ENCODE assay signal across 9 mouse cellular contexts in genomic region chr12:4592025-4592424, GRCm38 (mm10). TPM values are rescaled to one million over a fixed set of nuclear protein-coding genes. Genes with fewer than 3 reads are reported as not detected.
DNase-seq lines count a peak whose midpoint lies in the region; ATAC-seq lines count a peak whose summit lies in the region.
"Had no signal": no experiment of that assay in that cellular context is flagged by ENCODE, and none has a peak within 500 bp of the region (broad histone marks: within the 10 kb centered on the region; RNA-seq: fewer than 3 reads in every experiment).

No protein-coding gene starts in this region.

- H3K4me3 ChIP-seq in heart, embryonic 13.5 days: peak overlapping the region; percentile 92
- peak overlapping the region; percentile 81; the same call in 1 of the 2 replicates for H3K4me3 ChIP-seq in forebrain, embryonic 13.5 days
- H3K4me3 ChIP-seq in macrophage (ENCODE audit: inconsistent target): peak overlapping the region; percentile 59; the same call in 1 of the 2 replicates

- H3K27ac ChIP-seq in heart, embryonic 13.5 days (replicated peaks): no peak overlapping the region
- H3K27ac ChIP-seq in forebrain, embryonic 13.5 days: no peak overlapping the region
- 0 out of 2 replicates have a peak overlapping the region, but pooled peaks have one; percentile 55 for H3K27ac ChIP-seq in macrophage

- H3K9ac ChIP-seq in heart, embryonic 13.5 days: peak overlapping the region; percentile 96
- H3K9ac ChIP-seq in forebrain, embryonic 13.5 days: no peak overlapping the region

- no peak for DNase-seq in heart, adult 18-20 months
- DNase-seq in Muller cell, postnatal 12 days (ENCODE audit: inconsistent ontology term): no peak
- DNase-seq in ovary, postnatal 10 days (ENCODE audit: low spot score): no peak
- no peak for DNase-seq in left cerebral cortex, adult 9 months (ENCODE audit: low spot score in 2 of 2)

- peak overlapping the region; percentile 78 for H3K4me2 ChIP-seq in heart, embryonic 13.5 days
- H3K4me2 ChIP-seq in forebrain, embryonic 13.5 days: peak overlapping the region; percentile 84

- peaks cover 20% of the 10 kb centered on the region for H3K4me1 ChIP-seq in heart, embryonic 13.5 days
- H3K4me1 ChIP-seq in forebrain, embryonic 13.5 days: peaks cover 10% of the 10 kb centered on the region; the same call in 1 of the 2 replicates

- H3K9me3 ChIP-seq in heart, embryonic 13.5 days: no peaks in the 10 kb centered on the region
- H3K9me3 ChIP-seq in forebrain, embryonic 13.5 days (replicated peaks): no peaks in the 10 kb centered on the region

- no peaks in the 10 kb centered on the region for H3K36me3 ChIP-seq in heart, embryonic 13.5 days
- H3K36me3 ChIP-seq in forebrain, embryonic 13.5 days (ENCODE audit: poor library complexity, severe bottlenecking): no peaks in the 10 kb centered on the region
- no peaks in the 10 kb centered on the region for H3K36me3 ChIP-seq in macrophage (ENCODE audit: inconsistent target)

- WGBS in heart, embryonic 13.5 days: 61% methylated on average over 6 of the region's 6 CpGs
- WGBS in forebrain, embryonic 13.5 days: 78% methylated on average over 6 of the region's 6 CpGs
- 25% methylated on average over 6 of the region's 6 CpGs for WGBS in macrophage (ENCODE audit: missing documents)

- no peak for ATAC-seq in heart, embryonic 13.5 days (ENCODE audit: extremely low read depth, insufficient number of reproducible peaks, low FRiP score, low TSS enrichment)
- ATAC-seq in CD4-positive, CD25-positive, alpha-beta regulatory T cell, adult 4 months: peak; percentile 7
- no peak for ATAC-seq in forebrain, embryonic 13.5 days

- H3K27me3 ChIP-seq in heart, embryonic 13.5 days (replicated peaks): no peaks in the 10 kb centered on the region
- H3K27me3 ChIP-seq in forebrain, embryonic 13.5 days: no peaks in the 10 kb centered on the region
- H3K27me3 ChIP-seq: Patski had no signal

- H3K79me2 ChIP-seq in macrophage (ENCODE audit: inconsistent target): peaks cover 42% of the 10 kb centered on the region

RNA-seq across cellular contexts. Expression of gene Itsn2, which starts 0.4 kb away (rescaled TPM):
- polyA plus RNA-seq in heart, embryonic 13.5 days (2015; fragmentation: Nextera tagmentation; extraction: Ambion mirVana): 27.9 and 35.1 TPM in 2 replicates
- 10 to 100 TPM; 36.6 to 37.3 TPM for total RNA-seq in heart, adult 18-20 months (2021)
- 10 to 100 TPM; 57.4 to 59.2 TPM for polyA plus RNA-seq in CD4-positive, CD25-positive, alpha-beta regulatory T cell, adult 4 months (2017; shearing (Covaris generic))
- 14.0 and 14.5 TPM in 2 replicates for polyA plus RNA-seq in forebrain, embryonic 13.5 days (2015; fragmentation: Nextera tagmentation; extraction: Ambion mirVana)
- 100 to 1,000 TPM; 293 to 540 (median 465) TPM for total RNA-seq in macrophage (2018; cell fraction: chromatin; rRNA removed)
- total RNA-seq in macrophage (2018; cell fraction: cytosol; rRNA removed): 100 to 1,000 TPM in 25 of 26 experiments, 10 to 100 TPM in 1; 99.8 to 140 (median 117) TPM
- total RNA-seq in macrophage (2018; cell fraction: nucleus; rRNA removed): 100 to 1,000 TPM; 157 to 353 (median 230) TPM
- 73.9 to 104 TPM (median 84.9 TPM) in 3 replicates for polyA plus RNA-seq in macrophage (2018)

RNA-seq across cellular contexts. Expression of gene Gm3625, which starts 0.7 kb away (rescaled TPM):
- not detected in 2 replicates for polyA plus RNA-seq in heart, embryonic 13.5 days (2015; fragmentation: Nextera tagmentation; extraction: Ambion mirVana)
- total RNA-seq in heart, adult 18-20 months (2021): not detected
- polyA plus RNA-seq in CD4-positive, CD25-positive, alpha-beta regulatory T cell, adult 4 months (2017; shearing (Covaris generic)): not detected
- polyA plus RNA-seq in forebrain, embryonic 13.5 days (2015; fragmentation: Nextera tagmentation; extraction: Ambion mirVana): not detected in 2 replicates
- total RNA-seq in macrophage (2018; cell fraction: chromatin; rRNA removed): not detected
- total RNA-seq in macrophage (2018; cell fraction: cytosol; rRNA removed): not detected
- total RNA-seq in macrophage (2018; cell fraction: nucleus; rRNA removed): not detected
- not detected in 3 replicates for polyA plus RNA-seq in macrophage (2018)
- polyA plus RNA-seq: Patski had no signal
